Mouse (Mus musculus) liver, adult 2 months (tissue): ENCODE data around the gene Epb41l1.

ENCODE experiments used
- CTCF ChIP-seq: fragments of 200-500 bp; IDR thresholded peaks from 2 replicates; pipeline ENCODE4 v1.5.1; 2011; ENCODE audit warnings: low read depth, low read length, control low read depth
- POLR2A ChIP-seq: fragments of 200-500 bp; IDR thresholded peaks from 2 replicates; pipeline ENCODE4 v1.6.1; 2011; ENCODE audit warnings: low read length, control low read depth; ENCODE audit not compliant: insufficient read depth; ENCODE audit errors: extremely low read depth

GRCm38 (mm10) chr2:156394282-156394681 lies 26.4 kb upstream of the Epb41l1 start:
- no peak for TF ChIP-seq CTCF
- TF ChIP-seq POLR2A = no peak
